Mouse (Mus musculus): ENCODE measurements at regions not wholly inside any gene's neighbourhood (a gene's known extent, or its start where the extent isn't known, plus 50 kb on each side); places are given as distances from the start of the nearest gene placed in this dataset.
"Not testable (repeated sequence)": the region's sequence is repeated elsewhere in the genome, so short reads cannot be mapped to it uniquely, and the experiment has no call there.

DNA sequence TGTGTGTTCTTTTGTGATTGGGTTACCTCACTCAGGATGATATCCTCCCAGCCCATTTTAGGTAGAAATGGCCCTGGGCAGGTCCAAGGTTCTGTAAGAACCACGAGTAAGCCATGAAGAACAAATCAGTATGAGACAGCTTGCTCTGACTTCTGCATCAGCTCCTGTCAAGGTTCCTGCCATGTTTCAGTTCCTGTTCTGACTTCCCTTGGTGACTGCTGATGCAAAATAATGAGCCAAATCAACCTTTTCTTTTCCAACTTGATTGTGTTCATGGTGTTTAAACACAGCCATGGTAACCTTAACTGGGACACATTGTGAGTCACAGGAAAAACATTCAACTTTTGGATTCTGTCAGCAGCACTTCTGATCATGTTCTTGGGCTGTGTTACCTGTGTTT is 667.4 kb upstream of the Igfbp7 start:
- no peak for DNase-seq

DNA sequence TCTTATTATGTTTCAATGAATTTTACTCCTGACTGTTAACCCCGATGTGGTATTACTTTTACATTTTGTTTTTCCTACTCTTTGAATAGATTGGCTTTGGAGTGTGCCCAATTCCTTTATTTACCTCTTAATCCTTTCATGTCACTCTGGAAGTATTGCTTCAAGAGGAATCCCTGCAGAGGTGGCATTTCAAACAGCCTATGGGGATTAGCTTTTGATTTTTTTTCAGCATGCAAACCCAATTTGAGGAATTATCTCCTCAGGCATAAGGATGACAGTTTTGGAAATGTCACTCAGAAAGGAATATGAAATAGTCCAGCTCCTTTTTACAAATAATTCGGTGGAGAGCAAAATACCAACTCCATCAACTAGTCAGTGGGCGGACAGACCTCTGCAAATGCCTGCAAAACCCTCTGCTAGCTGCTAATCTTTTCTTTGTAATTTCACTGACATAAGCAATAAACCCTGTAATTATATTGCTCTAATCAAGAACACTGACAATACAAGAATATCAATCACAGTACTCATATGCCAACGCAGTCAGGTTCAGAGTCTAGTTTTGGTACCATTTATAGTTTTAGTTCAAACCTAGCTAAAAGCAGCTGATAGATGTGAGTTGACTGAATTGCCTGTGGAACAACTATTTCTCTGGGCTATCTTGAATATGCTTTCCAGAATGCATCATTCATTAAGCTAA is 624.9 kb upstream of the Igfbp7 start:
- no peak for DNase-seq

DNA sequence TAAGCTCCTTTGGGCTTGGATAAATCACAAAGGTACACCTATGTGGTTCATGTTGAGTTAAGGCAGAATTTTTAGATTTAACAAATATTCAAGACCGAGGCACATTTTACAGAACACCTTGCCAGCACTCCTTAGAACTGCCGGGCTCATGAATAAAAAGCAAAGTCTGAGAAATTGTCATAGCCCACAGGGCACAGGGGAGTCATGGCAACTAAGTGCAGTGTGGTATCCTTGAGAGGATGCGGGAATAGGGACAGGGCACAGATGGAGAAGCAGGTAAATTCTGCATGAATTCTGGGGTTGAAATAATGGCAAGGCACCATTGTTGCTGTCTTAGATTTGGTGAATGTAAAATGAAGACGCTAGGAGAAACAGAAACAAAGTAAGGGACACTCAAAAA is 609.7 kb upstream of the Igfbp7 start:
- DNase-seq: no peak

DNA sequence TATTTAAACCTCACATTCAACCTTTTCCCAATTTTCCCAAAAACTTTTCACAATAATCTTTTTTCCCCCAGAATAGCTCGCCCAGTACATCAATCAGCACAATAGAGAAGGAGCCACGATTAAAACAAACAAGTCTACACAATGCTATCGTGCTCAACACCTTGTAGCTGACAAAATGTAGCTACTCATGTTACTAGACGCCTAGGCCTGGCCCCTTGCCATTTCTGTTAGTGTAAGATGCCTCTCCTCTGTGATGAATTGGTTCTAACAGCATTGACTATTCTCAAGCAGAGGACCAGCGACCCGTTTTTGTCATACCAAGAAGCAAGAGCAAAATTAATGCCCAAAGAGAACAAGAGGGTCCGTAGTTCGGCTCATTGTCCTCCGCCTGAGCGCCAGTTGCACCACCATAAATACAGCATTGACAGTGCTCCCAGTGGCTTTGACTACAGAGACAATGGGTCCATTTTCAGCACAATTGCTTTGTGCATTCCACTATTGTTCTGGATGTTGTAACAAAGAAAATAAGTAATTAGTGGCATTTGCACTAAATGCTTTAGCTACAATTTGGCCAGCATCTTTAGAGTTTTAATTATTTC is 578.7 kb upstream of the Igfbp7 start:
- DNase-seq: peak; percentile 8

DNA sequence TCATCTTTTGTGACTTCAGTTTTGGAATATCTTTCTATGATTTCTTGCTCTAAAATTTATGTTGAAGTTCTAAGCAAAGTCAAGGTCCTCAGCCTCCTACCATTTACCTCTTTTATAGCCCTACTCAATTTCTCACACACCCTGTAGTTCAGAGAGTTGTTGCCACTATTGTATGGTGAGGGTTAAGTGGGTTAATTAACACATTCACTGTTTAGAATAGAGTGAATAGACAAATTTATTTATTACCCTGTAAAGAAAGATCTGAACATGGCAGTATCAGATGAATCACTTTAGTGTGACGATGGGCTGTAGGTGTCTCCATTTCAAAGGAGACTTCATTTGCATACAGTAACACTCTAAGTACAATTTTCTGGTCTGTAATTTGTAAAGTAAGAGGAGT is 577.4 kb upstream of the Igfbp7 start:
- DNase-seq: no peak

DNA sequence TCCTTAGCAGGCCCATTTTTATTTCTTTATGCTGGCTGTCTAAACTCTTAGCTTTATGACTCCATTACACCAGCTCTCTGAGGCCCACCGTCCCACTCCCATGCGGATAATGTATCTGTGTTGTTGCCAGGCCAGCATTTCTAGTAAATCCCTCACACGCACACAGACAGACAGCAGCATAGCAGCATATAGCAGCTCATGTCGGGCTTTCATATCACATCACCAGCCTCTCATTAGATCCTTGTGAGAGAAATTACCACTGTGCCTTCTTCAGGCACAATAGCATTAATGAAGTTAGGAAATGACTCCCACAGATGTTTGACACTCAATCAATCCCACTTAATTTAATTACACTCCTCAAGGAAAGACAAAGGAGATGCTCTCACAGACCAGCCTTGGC is 532.2 kb upstream of the Igfbp7 start:
- not testable (repeated sequence) for DNase-seq

DNA sequence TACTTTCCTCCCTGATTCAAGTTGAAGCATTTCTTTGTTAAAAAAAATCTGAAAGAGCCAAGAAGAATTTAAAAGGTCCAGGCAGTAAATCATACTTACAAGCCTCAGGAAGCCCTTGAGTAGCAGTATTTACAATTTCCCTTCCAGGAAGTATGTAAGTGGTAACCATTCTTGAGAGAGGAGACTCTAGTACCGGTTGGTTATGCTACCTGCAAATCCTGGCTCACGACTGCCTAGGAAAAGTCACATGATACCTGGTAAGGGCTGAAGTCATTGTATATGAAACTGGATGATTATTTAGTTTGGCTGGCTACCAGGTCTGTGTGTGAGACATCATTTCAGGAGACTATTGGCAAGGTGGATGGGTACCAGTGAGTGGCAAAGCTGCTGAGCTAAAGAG is 524.0 kb upstream of the Igfbp7 start:
- no peak for DNase-seq

DNA sequence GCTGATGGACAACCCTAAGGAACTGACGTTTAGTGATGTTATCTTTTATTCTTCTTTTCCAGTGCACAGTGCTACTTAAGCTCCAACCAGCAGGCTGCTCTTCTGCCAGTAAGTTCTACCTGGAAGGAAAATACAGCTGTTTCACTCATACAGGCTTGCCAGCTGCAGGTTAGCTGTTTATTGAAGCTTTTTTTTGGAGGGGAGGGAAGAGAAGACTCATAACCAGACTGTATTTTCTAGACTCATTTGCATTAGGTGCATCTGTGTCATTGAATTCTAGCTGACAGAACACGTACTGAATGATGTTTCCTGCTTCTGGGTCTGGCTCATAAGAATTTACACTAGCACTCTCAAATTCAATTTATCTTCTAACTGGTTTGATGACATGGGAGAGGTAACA is 513.3 kb upstream of the Igfbp7 start:
- no peak for DNase-seq

DNA sequence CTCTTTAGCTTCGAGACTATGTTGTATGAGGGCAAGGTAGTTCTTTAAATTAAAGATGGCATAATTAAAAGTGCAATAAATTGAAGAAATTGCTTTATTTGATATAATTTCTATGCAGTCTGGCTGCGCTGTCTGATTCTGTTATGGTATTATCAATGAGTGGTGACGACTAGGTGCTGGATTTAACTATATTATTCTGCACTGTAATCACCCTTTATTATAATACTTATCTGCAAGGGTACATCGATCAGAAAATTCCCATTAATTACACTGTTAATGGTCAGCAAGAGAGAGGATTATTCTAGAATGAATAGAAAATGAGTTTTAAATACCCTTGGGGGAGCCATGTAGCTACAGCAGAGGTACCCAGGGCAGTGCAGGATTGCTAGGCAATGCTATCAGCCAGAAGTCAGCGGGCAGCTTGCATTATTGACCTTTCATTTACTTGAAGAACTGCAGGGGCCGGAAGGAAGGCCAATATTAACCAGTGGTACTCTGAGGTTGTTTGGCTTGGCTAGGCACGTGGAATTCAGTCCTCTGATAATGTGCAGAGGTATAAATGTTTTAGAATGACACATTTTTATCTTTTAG is 509.3 kb upstream of the Igfbp7 start:
- DNase-seq: no peak

DNA sequence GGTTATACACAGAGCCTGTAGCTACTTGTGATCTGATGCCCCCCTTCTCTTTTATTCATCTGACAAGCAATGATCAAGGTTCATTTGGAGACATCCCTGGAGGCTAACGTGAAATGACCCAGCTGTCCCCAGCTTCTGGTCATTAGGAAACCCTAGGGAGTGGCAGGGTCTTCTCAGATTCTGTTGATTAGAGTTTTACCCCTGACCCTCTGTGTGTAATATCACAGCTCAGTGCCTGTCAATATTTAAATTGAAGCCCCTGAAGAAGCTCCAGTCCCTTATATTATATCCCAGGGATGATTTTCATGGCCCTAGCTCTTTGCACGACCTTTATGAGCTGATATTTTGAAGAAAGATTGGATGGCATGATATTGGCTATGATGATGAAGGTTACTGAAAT is 508.5 kb upstream of the Igfbp7 start:
- no peak for DNase-seq

DNA sequence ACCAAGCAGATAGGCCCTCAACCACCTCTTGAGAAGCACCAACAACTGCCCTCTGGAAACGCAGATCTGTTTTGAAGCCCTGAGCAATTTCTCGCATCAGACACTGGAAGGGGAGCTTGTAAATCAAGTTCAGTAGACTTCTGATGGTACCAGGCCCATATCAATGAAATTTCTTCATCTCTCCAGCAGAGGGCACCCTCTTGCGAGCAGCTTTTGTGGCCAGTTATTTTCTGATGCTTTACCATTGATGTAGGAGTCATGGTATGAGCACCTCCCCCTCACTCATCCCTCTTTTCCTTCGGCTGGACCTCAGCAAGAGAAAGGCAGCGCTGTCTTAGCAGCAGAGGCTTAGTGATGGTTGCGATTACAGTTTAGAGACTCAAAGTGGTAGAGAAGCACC is 501.4 kb upstream of the Igfbp7 start:
- no peak for DNase-seq

DNA sequence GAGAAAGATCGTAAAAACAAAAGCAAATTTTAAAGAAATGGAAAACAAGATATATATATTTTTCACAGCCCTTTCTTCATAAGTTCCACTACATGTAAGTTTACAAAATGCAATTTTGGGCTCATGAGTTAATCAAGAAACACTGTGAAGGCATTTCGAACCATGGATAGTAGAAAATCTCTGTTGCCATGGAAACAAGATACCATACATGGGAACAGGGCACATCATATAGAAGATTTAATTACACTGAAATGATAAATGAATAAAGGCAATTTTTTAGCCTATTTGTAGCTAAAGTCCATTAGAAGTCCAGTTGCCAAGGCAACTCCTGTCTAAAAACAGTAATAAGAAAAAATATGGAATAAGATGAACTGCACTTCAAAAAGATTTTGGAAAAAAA is 484.2 kb upstream of the Igfbp7 start:
- DNase-seq: not testable (repeated sequence)

DNA sequence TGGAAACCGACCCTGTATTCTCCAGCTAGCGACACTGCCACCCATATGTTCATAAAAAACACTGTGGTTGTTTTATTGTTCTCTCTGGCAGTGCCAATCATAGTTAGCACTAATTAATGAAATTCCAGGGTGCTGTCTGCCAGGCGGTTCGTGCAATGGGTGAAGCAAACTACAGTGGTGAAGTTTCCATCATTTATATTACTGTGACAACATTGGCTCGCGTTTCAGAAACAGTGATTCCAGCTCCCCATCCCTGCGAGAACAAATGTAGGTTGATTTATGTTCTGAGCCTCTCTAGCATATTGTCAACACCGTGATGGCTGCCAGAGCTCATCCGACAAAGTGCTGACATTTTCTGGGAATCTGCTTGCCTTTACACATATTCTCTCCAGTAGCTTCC is 480.7 kb upstream of the Igfbp7 start:
- no peak for DNase-seq

DNA sequence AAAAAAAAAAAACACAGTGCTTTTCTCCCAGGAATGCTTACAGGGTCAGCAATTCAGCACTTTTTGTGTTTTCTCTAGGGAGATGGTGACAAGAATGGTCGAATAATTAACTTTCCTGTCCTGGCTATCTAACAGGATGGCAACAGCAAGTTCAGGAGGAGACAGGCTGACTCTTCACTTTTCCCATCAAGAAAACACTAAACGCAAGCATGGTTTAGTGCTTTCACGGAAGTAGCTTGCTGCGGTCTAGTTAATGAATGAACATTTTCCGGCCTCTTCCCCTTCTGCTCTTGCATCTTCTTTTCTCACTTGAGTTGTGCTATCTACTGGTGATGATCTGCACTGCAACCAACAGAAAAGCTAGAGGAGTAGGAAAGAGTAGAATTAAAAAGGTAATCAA is 463.6 kb upstream of the Igfbp7 start:
- no peak for DNase-seq

DNA sequence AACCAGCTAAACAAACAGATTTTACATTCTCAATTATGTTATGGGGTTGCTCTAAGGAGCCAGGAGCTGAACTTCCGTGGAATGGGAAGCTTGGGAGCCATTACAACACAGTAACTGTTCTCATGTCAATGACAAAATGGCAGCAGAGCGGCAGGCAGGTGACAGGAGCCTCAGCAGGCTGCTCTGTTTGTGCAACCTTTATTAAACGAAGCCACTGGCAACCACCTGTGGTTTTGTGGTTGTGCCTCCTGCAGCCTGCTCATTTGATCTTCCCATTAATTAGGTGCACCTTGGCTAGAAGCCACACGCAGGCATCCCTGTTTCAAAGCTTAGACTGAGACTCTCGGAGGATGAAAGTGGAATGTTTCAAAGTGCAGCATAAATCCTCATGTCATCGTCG is 457.5 kb upstream of the Igfbp7 start:
- DNase-seq: no peak

DNA sequence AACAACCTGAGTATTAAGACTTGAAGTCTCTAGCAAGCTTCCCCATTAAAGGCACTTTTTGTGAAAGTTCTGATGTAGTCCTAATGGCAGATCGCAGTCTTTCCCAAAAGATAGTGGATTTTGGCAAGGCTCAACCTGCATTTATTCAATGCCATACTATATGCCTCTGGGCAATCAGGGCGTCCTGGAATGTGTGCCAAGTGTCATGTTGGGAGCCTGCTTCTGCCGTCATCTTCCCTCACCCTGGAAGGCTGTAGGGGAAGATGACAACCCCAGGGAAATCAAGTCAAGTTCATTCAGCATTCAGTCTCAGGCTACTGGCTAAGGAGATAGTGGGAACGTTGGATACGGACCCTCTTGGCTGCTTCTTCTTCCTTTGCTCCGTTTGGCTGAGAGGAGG is 447.4 kb upstream of the Igfbp7 start:
- DNase-seq: no peak

DNA sequence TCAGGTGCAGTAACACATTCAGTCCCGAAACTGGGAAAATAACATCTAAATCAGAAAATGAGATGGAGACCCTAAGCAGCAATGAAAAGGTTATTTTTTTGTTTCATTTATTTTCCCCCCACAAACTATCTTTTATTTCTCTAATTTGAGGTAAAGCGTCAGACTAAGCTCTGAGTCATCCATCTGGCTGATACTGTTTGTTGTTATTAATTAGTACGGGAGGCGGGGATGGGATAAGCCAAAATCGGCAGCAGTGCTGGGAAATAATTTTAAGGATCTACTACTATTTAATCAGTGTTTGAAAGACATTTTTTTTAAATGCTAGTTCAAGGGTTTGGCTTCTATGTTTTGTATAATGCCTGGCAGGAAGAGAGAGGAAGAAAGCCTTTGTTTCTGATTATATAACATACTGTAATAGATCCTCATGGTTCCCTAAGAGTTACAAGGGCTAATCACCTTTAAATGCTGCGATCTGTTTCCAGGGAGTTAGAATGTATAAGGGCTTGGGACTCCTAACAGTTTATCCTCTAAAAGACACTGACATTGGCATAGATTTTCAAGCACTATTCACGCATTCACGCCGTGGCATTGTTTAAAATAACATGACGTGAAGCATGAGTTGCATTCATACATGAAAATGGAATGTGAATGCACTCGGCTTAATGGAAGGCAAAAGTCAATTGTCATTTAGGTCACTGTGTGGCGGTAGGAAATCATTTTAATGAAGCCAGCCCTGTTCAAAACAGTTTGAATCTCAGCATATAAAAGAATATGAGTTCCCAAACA is 446.4 kb upstream of the Igfbp7 start:
- no peak for DNase-seq

DNA sequence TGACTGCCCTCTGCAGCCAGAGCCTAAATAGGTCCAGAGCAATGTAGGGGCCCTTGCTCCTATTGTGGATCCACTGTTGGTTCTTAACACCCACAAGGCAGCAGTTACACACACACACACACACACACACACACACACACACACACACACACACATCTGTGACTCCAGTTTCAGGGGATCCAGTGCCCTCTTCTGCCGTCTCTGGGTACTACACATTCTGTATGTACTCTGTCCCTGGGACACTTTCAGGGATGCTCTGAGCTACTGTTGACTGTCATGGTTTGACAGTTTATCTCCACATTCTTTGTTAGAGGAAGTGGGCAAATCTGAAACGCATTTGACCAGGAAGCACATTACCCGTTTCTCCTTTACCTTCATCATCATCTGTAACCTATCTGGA is 443.8 kb upstream of the Igfbp7 start:
- no peak for DNase-seq

DNA sequence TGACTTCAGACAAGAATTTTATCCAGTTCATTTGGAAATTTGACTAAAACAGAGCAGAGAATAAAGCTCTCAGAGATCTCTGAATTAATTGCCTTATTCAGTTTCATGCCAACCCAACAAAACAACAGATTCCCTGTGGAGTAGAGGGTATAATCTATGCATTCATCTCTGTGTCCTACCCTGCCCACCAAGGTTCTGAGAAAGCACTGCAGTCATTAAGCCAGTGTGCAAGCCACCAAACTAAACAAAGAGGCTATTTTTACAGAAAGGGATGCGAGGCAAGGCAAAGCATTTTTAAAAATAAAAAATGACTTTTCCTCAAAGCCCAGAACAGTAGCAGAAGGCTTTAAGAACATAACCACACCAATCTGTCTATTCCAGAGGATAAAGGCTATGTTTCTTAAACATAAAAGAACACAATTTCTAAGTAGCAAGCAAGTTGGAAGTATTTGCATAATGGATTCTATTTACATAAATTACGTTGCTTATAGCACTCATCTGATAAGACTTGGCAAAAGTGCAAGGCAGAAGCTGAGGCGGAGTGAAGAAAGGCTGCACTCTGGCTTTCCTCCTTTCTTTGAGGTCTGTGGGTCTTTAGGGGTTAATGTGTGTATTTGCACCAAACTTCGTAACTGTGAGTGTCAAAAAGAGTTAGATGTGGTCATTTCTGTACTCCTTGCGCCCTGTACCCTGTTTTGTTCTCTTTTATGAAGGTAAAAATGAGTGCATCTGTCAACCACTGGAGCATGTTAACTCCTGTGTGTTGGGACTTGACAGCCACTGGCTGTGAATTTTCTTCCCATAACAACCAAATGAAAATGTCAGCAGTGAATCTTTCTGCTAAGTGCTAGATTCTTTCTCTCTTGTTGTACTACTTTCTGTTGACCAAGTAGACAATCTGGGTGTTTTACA is 430.6 kb upstream of the Igfbp7 start:
- no peak for DNase-seq

DNA sequence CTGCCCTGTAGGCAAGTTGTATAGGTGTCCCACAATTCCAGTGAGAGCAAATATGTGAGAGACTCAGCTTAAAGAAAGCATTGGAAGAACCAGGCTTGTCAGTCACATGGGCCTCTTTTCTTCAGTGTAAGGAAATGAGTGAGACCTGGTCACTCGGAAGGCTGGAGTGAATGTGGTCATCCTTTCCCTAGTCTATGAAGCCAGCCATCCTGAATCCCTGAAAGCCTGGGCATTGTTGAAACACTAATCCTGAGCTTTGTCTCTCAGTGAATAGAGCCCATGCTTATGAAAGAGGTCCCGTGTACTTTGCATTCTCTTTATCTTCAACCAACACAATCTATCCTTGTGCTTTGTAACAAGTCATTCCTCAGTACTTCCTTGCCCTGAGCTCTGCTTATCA is 420.1 kb upstream of the Igfbp7 start:
- no peak for DNase-seq

DNA sequence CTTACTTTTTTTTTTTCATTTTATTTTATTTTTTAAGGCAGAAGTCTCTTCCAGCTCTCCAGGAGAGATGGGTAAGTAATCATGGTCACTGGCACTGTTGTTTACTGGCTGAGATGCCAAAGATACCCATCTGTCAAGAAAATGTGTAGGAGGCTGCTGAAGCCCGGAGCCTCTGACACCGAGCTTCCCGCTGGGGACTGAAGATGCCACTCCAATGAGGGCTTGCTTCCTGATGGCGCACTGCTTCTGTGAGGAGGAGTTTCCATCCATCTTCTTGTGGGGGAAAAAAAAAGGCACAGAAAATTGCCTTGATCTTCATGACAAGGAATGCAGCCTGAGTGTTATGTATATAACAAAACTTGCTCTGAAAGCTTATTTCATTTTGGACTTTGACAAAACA is 418.2 kb upstream of the Igfbp7 start:
- no peak for DNase-seq

DNA sequence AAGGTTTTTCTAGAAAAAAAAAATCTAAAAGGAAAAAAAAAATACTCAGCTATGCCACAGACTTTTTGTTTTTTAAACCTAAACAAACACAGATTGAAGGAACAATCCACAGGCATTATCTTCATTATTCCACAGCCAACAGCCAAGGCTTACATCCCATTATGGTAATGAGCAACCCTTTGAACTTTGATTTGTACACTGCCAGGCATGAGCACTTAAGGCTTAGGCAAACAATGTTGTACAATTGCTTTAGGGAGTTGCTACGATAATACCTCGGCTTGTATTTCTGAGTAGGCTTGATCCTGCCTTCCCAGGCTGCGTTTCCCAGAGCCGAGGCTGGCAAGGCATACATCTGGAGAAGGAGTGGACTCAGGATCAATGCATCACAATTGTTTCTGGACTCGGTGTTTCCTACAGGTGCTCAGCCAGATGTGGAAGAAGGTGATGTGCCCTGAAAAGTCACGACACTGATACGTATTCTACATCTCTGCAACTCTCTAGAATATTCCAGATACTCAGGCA is 409.0 kb upstream of the Igfbp7 start:
- DNase-seq: no peak

DNA sequence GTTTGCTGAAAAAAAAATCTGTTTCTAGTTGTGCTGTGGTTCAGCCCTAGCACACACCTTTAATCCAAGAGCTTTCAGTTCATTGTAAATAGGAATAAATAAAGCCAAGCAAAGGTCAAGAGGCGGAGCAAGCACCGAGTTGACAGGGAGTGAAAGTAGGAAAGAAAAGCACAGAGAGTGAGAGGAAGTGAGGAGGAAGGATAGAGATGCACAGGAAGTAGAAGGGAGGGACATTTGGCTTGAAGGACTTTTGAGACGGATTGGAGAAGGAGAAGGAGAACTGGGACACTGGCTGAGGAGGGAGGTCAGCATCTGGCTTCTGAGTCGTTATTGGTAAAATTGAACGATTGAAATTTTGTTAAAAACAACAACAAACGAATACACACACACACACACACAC is 402.0 kb upstream of the Igfbp7 start:
- DNase-seq: no peak
